Mouse (Mus musculus): ENCODE measurements around the gene Cd40. TPM values are rescaled to one million over a fixed set of nuclear protein-coding genes. Genes with fewer than 3 reads are reported as not detected.

The Cd40 gene
- polyA plus RNA-seq (2012; rRNA removed) = 1.5 and 1.8 TPM in 2 replicates

- no peak for DNase-seq (ENCODE audit: extremely low spot score in 1 of 2, low spot score in 1 of 2)
These were observed at the start of gene Cd40 for GRCm38 (mm10) chr2:165054888-165055852. Gene Cd40, plus strand, starts transcription at chr2:165055627.

DNA sequence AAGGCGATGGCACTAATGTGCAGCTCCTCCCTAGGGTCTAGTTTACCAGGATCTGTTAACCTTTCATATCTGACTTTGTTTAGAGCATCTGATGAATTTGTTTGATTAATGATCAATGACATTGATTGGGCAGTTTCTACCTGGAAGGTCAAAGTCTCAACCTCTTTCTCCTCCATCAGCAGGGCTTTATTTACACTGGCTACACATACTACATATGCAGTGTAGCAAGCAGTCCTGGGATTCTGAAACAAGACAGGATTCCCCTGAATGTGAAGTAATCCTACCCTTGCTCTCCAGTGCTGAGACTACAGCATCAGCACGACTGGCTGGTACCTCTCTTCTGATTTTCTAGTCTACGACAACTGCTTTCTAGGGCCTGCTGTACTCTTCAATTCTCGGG lies 48.6 kb upstream of the Cd40 start:
- no peak for DNase-seq (ENCODE audit: extremely low spot score in 1 of 2, low spot score in 1 of 2)

DNA sequence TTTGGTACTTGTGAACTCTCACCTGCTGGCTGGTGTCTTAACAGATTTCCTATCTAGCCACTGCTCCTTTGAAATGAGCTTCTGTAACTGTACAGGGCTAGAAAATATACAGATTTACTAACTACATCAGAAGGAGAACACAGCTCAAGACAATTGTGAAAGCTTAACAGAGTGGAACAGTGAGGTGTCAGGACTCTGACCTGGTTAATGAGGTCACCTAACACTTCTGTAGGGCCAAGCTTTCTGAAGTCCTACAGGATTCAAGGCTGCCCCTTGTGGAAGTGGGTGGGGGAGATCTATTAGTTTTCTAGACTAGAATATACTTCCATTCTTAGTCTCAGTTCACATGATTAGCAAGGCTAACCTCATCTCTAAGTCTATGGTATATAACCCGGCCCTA lies 47.4 kb upstream of the Cd40 start:
- DNase-seq (ENCODE audit: extremely low spot score in 1 of 2, low spot score in 1 of 2) = no peak

- DNase-seq (ENCODE audit: extremely low spot score in 1 of 2, low spot score in 1 of 2) = no peak
These were observed 46.3 kb upstream of the Cd40 start for GRCm38 (mm10) chr2:165009161-165009560.

GRCm38 (mm10) chr2:165009581-165009980 lies 45.8 kb upstream of the Cd40 start:
- no peak for DNase-seq (ENCODE audit: extremely low spot score in 1 of 2, low spot score in 1 of 2)

DNA sequence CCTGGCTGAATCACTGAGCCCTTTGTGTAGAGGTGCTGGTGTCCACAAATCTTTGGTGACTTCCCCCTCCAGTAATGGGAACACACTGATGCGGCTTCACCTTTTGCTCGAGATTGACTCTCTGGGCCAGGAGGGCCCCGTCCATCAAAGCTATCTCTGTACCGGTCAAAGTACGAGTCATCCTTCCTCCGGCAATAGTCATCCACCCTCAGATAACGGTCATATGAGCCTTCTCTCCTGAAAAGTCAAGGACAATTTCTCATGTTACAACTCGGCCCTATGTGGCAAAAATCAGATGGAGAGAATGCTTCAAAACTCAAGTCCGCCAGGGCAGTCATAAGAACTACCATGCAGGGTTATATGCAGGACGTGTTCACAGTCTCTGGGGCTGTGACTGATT lies 45.1 kb upstream of the Cd40 start:
- no peak for DNase-seq (ENCODE audit: extremely low spot score in 1 of 2, low spot score in 1 of 2)

- DNase-seq (ENCODE audit: extremely low spot score in 1 of 2, low spot score in 1 of 2) = no peak
These were observed 40.5 kb upstream of the Cd40 start for GRCm38 (mm10) chr2:165014935-165015334.

DNA sequence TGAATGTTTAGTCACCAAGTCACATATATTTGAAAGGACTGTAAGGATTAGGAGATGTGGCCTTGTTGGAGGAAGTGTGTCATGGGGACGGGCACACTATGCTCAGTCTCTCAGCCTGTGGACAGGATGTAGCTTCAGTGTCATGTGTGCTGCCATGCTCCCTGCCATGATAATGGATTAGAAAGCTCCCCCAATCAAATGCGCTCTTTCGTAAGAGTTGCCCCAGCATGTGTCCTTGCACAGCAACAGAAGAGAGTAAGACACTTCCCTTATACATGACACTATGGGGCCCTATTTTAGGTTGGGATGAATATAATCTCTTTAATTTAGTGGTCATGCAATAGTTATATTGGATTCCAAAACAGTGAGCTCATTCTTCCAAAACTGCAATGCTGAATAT lies 34.9 kb upstream of the Cd40 start:
- DNase-seq (ENCODE audit: extremely low spot score in 1 of 2, low spot score in 1 of 2) = no peak

DNA sequence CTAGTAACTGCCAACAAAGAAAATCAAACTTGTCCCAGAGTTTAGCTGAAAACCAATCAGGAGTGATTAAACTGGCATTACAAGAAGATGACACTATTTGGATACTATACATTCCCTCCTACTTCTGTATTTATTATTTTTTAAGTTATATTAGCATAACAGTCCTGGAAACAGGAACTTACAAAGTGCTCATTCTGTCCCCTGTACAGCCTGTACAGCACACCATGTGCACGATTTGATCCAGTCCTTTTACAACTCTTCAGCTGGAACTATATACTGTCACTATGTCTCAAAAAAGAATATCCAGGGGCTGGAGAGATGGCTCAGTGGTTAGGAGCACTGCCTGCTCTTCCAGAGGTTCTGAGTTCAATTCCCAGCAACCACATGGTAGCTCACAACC lies 28.3 kb upstream of the Cd40 start:
- DNase-seq (ENCODE audit: extremely low spot score in 1 of 2, low spot score in 1 of 2) = no peak

DNA sequence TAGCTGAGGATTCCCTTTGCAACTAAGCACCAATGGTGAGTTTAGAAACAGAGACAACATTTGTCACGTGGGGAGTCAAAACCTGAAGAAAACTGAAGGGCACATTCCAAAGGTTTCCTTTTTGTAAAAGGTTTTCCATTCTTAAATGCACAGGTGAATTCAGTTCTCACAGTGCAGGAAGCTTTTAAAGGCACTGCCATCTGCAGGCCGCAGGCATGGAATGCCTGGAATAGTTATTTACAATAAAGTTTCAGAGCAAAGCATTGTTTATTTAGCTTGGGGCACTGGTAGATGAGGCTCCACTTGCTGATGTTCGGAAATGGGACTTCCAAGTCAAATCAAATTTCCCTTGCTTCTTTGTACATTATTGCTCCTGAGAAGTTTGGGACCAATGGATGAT lies 22.9 kb upstream of the Cd40 start:
- DNase-seq (ENCODE audit: extremely low spot score in 1 of 2, low spot score in 1 of 2) = peak in 1 of 2 experiments; percentile 31

DNA sequence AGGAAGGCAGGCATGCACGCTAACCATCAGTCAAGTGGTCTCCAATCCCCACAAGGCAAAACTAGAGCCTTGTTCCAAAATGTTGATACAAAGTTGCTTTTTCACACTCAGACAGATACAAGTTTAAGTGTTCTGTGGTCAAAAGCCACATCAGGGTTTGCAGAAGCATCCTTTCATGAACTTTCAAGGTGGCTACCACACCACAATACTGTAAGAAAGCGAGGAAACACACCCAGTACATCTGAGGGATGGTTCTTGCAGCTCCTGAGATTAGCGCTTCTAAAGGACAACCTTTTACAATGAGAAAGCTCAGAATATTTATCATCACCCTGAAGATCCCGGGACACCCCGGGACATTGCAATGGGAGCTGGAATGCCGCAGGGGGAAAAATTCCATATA lies 22.1 kb upstream of the Cd40 start:
- no peak for DNase-seq (ENCODE audit: extremely low spot score in 1 of 2, low spot score in 1 of 2)

DNA sequence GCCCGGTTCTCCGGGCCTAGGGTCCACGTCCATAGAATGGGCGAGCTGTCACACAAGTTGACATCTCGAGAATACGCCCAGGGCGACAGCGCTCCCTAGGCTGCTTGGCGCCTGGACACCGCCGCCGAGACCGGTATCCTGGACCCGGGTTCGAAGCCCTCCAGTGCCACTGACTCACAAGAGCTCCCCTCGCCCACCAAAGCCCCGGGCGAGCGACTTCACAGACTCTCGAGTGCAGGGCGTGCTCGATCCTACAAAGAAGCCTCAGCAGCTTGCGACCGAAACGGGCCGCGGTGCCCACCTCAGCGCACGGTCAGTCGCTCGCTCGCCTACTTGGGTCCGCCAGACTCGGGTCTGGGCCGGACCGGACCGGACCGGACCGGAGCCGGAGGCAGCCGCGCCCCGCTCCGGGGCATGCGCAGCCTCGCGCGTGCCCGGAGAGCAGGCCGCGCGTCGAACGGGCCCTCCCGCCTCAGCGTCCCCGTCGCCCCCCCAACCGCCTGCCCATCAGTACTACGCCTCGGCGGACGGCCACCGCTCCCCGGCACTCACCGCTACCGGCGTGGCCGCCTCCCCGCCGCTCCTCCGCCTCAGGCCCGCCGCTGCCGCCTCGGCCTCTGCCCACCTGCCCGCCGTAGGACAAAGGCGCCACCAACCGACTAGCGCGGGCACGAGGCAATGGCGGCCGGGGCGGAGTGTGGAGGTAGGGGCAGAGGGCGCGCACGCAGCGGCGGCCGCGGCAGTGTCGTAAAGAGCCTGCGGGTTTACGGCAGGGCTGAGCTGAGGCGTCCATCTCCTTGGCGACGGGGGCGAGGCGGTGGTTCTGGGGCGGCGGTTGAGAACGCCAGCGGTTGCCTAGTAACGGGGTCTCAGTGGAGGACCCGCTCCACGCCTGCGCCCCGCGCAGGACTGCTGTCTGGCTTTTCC lies 21.0 kb upstream of the Cd40 start, which contains the start of gene Ncoa5:
Ncoa5 (minus strand) TSS at position 737 of the 927 bp plus-strand sequence.
- peak; percentile 94 to 98 for DNase-seq (ENCODE audit: extremely low spot score in 1 of 2, low spot score in 1 of 2)

DNA sequence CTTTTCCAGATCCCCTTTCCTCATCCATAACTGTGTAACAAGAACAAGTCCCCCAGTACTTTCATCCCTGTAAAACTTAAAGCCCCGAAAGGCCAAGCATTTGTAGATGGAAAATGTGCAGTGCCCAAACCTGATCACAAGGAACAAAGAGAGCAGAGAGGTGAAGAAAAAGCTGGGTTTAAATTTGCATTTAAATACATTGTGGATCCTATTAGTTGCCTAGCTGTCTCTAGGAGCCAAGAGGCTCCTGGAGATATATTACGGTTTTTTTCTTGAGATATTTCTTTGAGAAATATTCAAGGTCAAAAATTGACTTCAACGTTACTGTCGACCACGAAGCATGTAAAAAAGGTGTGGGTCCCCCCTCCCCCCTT lies 20.4 kb upstream of the Cd40 start:
- DNase-seq (ENCODE audit: extremely low spot score in 1 of 2, low spot score in 1 of 2) = no peak

GRCm38 (mm10) chr2:165037415-165037814 lies 18.0 kb upstream of the Cd40 start:
- no peak for DNase-seq (ENCODE audit: extremely low spot score in 1 of 2, low spot score in 1 of 2)

GRCm38 (mm10) chr2:165042126-165042525 lies 13.3 kb upstream of the Cd40 start:
- no peak for DNase-seq (ENCODE audit: extremely low spot score in 1 of 2, low spot score in 1 of 2)

DNA sequence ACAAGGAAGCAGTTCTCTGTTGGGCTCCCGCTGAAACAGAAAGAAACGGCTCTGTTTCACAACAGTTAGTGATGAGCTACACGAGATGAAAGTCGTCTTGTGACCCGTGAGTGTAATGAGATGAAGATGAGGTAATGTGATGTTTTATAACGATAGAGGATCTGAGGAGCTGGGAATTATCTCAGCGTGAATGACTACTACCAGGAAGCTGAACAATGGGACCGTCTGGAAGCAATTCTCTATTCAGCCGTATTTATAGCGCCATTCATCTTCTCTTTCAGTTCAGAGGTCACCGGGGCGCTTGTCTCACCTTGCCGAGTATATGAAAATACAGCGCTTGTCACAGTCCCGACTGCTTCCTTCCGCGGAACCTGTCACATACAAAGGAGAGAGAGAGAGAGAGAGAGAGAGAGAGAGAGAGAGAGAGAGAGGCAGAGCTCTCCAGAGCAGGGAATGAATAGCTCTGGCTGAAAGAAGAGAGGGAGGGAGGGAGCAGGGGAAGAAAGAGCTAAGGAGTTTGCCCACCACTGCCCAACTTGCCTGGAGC lies 12.3 kb upstream of the Cd40 start:
- peak in 1 of 2 experiments; percentile 26 for DNase-seq (ENCODE audit: extremely low spot score in 1 of 2, low spot score in 1 of 2)

DNA sequence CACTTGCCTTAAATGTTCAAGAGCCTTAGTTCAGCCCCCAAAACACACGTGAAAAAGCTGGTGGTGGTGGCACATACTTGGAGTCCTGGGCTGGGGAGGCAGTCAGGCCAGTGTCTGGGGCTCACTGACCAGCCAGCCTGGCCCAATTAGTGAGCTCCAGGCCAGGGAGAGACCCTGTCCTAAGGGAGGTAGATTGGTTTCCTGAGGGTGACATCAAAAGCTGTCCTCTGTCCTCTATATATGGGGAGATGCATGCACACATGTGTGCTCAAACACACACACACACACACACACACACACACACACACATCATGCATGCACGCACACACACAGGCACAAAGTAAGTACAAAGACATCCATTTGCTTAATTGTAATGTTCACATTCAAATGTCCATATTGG lies 11.7 kb upstream of the Cd40 start:
- DNase-seq (ENCODE audit: extremely low spot score in 1 of 2, low spot score in 1 of 2) = no peak

DNA sequence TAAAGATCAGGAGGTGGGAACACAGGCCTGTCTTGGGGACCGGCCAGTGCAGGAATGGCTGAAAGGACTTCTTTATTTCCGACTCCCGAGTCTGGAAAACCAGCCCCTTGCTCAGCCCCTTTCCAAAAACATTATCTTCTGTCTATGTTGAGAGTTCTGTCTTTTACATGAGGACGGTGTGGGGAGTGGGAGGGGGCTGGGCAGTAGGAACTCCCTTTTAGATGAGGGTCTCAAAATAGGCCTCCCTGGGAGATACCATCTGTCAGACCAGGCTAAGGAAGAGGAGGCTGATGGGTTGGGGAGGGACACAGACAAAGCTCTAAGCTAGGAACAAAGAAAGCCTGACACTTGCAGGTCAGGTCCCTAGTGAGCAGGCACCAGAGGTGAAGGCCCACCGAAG lies 6.4 kb upstream of the Cd40 start:
- DNase-seq (ENCODE audit: extremely low spot score in 1 of 2, low spot score in 1 of 2) = no peak

DNA sequence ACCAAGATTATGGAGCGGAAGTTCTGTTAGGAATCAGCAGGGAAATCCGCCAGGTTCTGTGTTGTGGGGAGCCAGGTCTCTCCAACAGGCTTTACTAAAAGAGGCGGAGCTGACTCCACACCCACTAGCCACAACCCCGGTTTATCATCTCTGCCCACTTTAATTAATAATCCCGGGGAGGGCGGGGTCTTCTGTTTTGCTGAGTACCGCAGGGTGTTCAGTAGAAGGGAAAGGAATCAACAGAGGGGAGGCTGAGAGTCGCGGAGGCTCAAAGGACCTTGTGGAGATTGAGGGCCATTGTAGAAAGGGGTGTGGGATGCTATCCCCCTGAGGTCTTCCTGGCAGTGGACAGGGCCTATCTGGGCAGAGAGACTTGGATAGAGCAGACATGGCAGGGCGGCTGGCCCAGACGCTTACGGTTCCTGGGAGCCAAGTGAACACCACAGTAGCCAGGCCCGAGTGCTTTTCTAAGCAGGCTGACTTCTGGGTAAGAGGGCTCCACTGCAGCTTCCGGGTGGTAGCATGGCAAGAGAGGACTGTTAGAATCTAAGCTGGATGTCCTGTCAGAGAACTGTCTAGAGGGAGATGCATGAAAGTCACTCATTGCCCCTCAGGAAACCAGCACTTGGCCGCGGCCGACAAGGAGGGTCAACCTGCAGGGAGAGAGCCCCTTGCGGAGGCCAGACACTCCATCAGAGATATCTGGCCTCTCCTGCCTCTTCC lies 4.4 kb upstream of the Cd40 start:
- no peak for DNase-seq (ENCODE audit: extremely low spot score in 1 of 2, low spot score in 1 of 2)

- DNase-seq (ENCODE audit: extremely low spot score in 1 of 2, low spot score in 1 of 2) = no peak
These were observed 3.9 kb upstream of the Cd40 start for GRCm38 (mm10) chr2:165051566-165051965.

Data from frontal cortex, adult 2 months (tissue).